Mouse (Mus musculus): Measurements from ENCODE around the gene Asphd1.

DNA sequence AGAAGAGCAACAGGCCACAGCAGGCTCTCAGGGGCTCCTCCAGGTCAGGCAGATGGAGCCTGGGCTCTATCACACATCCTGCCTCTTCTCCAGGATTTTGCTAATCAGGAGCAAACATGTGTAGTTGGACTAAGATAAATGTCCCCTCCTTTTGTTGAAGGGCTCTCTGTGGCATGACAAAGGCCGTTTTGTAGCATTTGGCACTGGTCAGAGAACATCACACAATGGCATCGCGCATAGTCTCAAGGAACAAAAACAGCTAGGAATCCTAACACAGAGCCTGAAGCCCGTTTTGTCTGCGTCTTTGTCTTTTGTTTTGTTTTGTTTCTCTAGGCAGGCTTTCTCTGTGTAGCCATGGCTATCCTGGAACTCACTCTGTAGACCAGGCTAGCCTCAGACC is 25.4 kb downstream of the Asphd1 start:
- no peak for TF ChIP-seq EP300 (IDR thresholded peaks at IDR 0.05; ENCODE audit: insufficient read depth, low read depth, low read length)
- TF ChIP-seq POLR2A (IDR thresholded peaks at IDR 0.05; ENCODE audit: insufficient read depth, low read length) = no peak
- TF ChIP-seq CTCF (IDR thresholded peaks at IDR 0.05; ENCODE audit: low read depth, low read length) = no peak
